Mouse (Mus musculus) myocyte (in vitro differentiated cells): ENCODE data around the gene Fam71e1. TPM values are rescaled to one million over a fixed set of nuclear protein-coding genes. Genes with fewer than 3 reads are reported as not detected.

Source experiments
- H3K27me3 ChIP-seq: one replicate; pipeline ENCODE4 v1.6.1; 2011; ENCODE audit not compliant: control insufficient read depth, insufficient read depth, insufficient read length
- H3K36me3 ChIP-seq: one replicate; pipeline ENCODE4 v1.6.1; 2011; ENCODE audit not compliant: control insufficient read depth, insufficient read depth
- H3K4me2 ChIP-seq: one replicate; pipeline ENCODE4 v1.6.1; 2011; ENCODE audit warnings: low read depth, control low read depth
- H3K4me3 ChIP-seq: one replicate; pipeline ENCODE4 v1.5.1; 2011; ENCODE audit warnings: mild to moderate bottlenecking, control low read depth, moderate library complexity
- H3K79me2 ChIP-seq: one replicate; pipeline ENCODE4 v1.6.1; 2011; ENCODE audit not compliant: control insufficient read depth, insufficient read depth
- H3ac ChIP-seq: one replicate; pipeline ENCODE4 v1.6.1; 2011; ENCODE audit not compliant: control insufficient read depth, insufficient read length
- CEBPB ChIP-seq: IDR thresholded peaks from 2 replicates; pipeline ENCODE4 v1.6.1; 2011; ENCODE audit warnings: mild to moderate bottlenecking, moderate library complexity; ENCODE audit not compliant: poor library complexity, insufficient read depth, severe bottlenecking
- E2F4 ChIP-seq: IDR thresholded peaks from one replicate; pipeline ENCODE4 v1.6.1; 2011; ENCODE audit warnings: mild to moderate bottlenecking, control low read depth, moderate library complexity; ENCODE audit not compliant: insufficient read depth
- MAX ChIP-seq: IDR thresholded peaks from one replicate; pipeline ENCODE4 v1.6.1; 2011; ENCODE audit warnings: low read depth, mild to moderate bottlenecking, control low read depth
- MYOD1 ChIP-seq, 3 experiments: IDR thresholded peaks; one replicate each; pipeline ENCODE4 v1.6.1; 2011; ENCODE audit warnings: control low read depth in 2 of 3, low read depth in 2 of 3, mild to moderate bottlenecking in 2 of 3, moderate library complexity in 1 of 3; ENCODE audit not compliant: insufficient read length in 2 of 3, control insufficient read depth in 1 of 3
- MYOG ChIP-seq, 3 experiments: IDR thresholded peaks; one replicate each; pipeline ENCODE4 v1.6.1; 2011; ENCODE audit warnings: control low read depth in 2 of 3, low read depth in 2 of 3, mild to moderate bottlenecking in 2 of 3; ENCODE audit not compliant: insufficient read length in 2 of 3, control insufficient read depth in 1 of 3, insufficient read depth in 1 of 3
- POLR2A ChIP-seq: IDR thresholded peaks from one replicate; pipeline ENCODE4 v1.6.1; 2011; ENCODE audit warnings: low read depth, mild to moderate bottlenecking, control low read depth, moderate library complexity; ENCODE audit not compliant: insufficient read length
- POLR2AphosphoS2 ChIP-seq: IDR thresholded peaks from one replicate; pipeline ENCODE4 v1.6.1; 2011; ENCODE audit warnings: low read depth, control low read depth; ENCODE audit not compliant: insufficient read length
- REST ChIP-seq: IDR thresholded peaks from one replicate; pipeline ENCODE4 v1.6.1; 2011; ENCODE audit warnings: mild to moderate bottlenecking, control low read depth, moderate library complexity; ENCODE audit not compliant: insufficient read depth, insufficient read length
- SRF ChIP-seq: IDR thresholded peaks from one replicate; pipeline ENCODE4 v1.6.1; 2011; ENCODE audit warnings: low read depth; ENCODE audit not compliant: control insufficient read depth, insufficient read length
- TCF12 ChIP-seq: IDR thresholded peaks from one replicate; pipeline ENCODE4 v1.6.1; 2011; ENCODE audit warnings: mild to moderate bottlenecking, control low read depth; ENCODE audit not compliant: poor library complexity, insufficient read depth, severe bottlenecking
- TCF3 ChIP-seq: IDR thresholded peaks from one replicate; pipeline ENCODE4 v1.6.1; 2011; ENCODE audit warnings: low read depth, control low read depth; ENCODE audit not compliant: insufficient read length
- USF1 ChIP-seq: IDR thresholded peaks from one replicate; pipeline ENCODE4 v1.6.1; 2011; ENCODE audit warnings: low read depth, mild to moderate bottlenecking, control low read depth, moderate library complexity
- polyA plus RNA-seq: library from polyadenylated mRNA; unstranded; fragments of >200 nt; fragmentation: generic; extraction: Trizol; gene quantifications from one replicate; pipeline ENCODE4 v1.2.1, GENCODE M21; 2012; ENCODE audit warnings: missing spikeins

Gene Fam71e1
- polyA plus RNA-seq, 1 experiment, result 1.7 TPM

- H3ac ChIP-seq, result peak overlapping the region; percentile 29
- peaks cover 4% of the 10 kb centered on the region for H3K79me2 ChIP-seq
- H3K27me3 ChIP-seq, result no peaks in the 10 kb centered on the region
- H3K4me2 ChIP-seq, result peak overlapping the region; percentile 66
- peak overlapping the region; percentile 31 for H3K4me3 ChIP-seq
- no peak for TF ChIP-seq MAX
- TF ChIP-seq TCF12, result no peak
- peak; percentile 58 to 95 (median 81) for TF ChIP-seq MYOG (IDR thresholded peaks at IDR 0.05; ENCODE audit: control insufficient read depth in 1 of 3, insufficient read depth in 1 of 3, insufficient read length in 2 of 3, low read depth in 2 of 3)
- no peak for TF ChIP-seq REST
- no peak for TF ChIP-seq USF1
- TF ChIP-seq TCF3, result peak; percentile 60
- TF ChIP-seq POLR2AphosphoS2, result peak; percentile 94
- TF ChIP-seq E2F4, result no peak
- no peak for TF ChIP-seq CEBPB
- TF ChIP-seq POLR2A, result peak; percentile 80
- TF ChIP-seq MYOD1 (IDR thresholded peaks at IDR 0.05; ENCODE audit: control insufficient read depth in 1 of 3, insufficient read length in 2 of 3, low read depth in 2 of 3), result peak in 2 of 3 experiments; percentile 78 to 92
- no peak for TF ChIP-seq SRF
- no peaks in the 10 kb centered on the region for H3K36me3 ChIP-seq
These were observed 22.0 kb upstream of the Fam71e1 start for GRCm38 (mm10) chr7:44474419-44474818.

GRCm38 (mm10) chr7:44475046-44475614, 21.3 kb upstream of the Fam71e1 start:
- Histone ChIP-seq H3K4me2 (peak overlapping the region; percentile 66), H3K79me2 (peaks cover 6% of the 10 kb centered on the region)

GRCm38 (mm10) chr7:44482836-44483435, 13.4 kb upstream of the Fam71e1 start:
- Histone ChIP-seq H3K36me3 (no peaks in the 10 kb centered on the region), H3K4me2 (peak overlapping the region; percentile 36)
- no peak for TF ChIP-seq TCF12
- TF ChIP-seq SRF, result no peak
- TF ChIP-seq E2F4, result no peak
- no peak for TF ChIP-seq CEBPB
- no peak for TF ChIP-seq REST
- TF ChIP-seq MYOD1 (IDR thresholded peaks at IDR 0.05; ENCODE audit: control insufficient read depth in 1 of 3, insufficient read length in 2 of 3, low read depth in 2 of 3), result no peak

More at GRCm38 (mm10) chr7:44475046-44475614, 21.3 kb upstream of the Fam71e1 start:
- Histone ChIP-seq H3K27me3 (no peaks in the 10 kb centered on the region), H3ac (peak overlapping the region; percentile 29), H3K36me3 (no peaks in the 10 kb centered on the region), H3K4me3 (peak overlapping the region; percentile 31)
- peak; percentile 58 for TF ChIP-seq POLR2AphosphoS2
- TF ChIP-seq POLR2A, result peak; percentile 51
- no peak for TF ChIP-seq TCF12

GRCm38 (mm10) chr7:44484109-44484508, 12.3 kb upstream of the Fam71e1 start:
- no peak overlapping the region for H3K4me2 ChIP-seq
- no peak overlapping the region for H3K4me3 ChIP-seq
- TF ChIP-seq MAX, result no peak
- no peak for TF ChIP-seq CEBPB
- TF ChIP-seq USF1, result no peak
- peak in 2 of 3 experiments; percentile 61 to 69 for TF ChIP-seq MYOD1 (IDR thresholded peaks at IDR 0.05; ENCODE audit: control insufficient read depth in 1 of 3, insufficient read length in 2 of 3, low read depth in 2 of 3)
- no peak for TF ChIP-seq REST
- TF ChIP-seq POLR2A, result no peak
- TF ChIP-seq MYOG (IDR thresholded peaks at IDR 0.05; ENCODE audit: control insufficient read depth in 1 of 3, insufficient read depth in 1 of 3, insufficient read length in 2 of 3, low read depth in 2 of 3), result peak in 2 of 3 experiments; percentile 49 to 60
- peak; percentile 27 for TF ChIP-seq TCF3
- TF ChIP-seq TCF12, result no peak
- no peak for TF ChIP-seq SRF
- no peak for TF ChIP-seq E2F4
- peak; percentile 74 for TF ChIP-seq POLR2AphosphoS2
- H3ac ChIP-seq, result no peak overlapping the region
- peaks cover 7% of the 10 kb centered on the region for H3K79me2 ChIP-seq
- H3K27me3 ChIP-seq, result no peaks in the 10 kb centered on the region
- no peaks in the 10 kb centered on the region for H3K36me3 ChIP-seq

More at GRCm38 (mm10) chr7:44482836-44483435, 13.4 kb upstream of the Fam71e1 start:
- peaks cover 11% of the 10 kb centered on the region for H3K79me2 ChIP-seq
- H3K27me3 ChIP-seq, result no peaks in the 10 kb centered on the region
- no peak overlapping the region for H3K4me3 ChIP-seq
- H3ac ChIP-seq, result no peak overlapping the region

GRCm38 (mm10) chr7:44484841-44485571, 11.4 kb upstream of the Fam71e1 start:
- Histone ChIP-seq H3K27me3 (no peaks in the 10 kb centered on the region), H3K36me3 (no peaks in the 10 kb centered on the region), H3ac (no peak overlapping the region), H3K4me2 (no peak overlapping the region), H3K4me3 (no peak overlapping the region), H3K79me2 (peaks cover 6% of the 10 kb centered on the region)
- TF ChIP-seq REST (no peak), MYOG (IDR thresholded peaks at IDR 0.05; ENCODE audit: control insufficient read depth in 1 of 3, insufficient read depth in 1 of 3, insufficient read length in 2 of 3, low read depth in 2 of 3) (no peak), TCF3 (no peak), POLR2AphosphoS2 (peak; percentile 12), POLR2A (peak; percentile 12)
